Mouse (Mus musculus) embryonic facial prominence, embryonic 13.5 days (tissue): ENCODE data around the gene Cadps2. TPM values are rescaled to one million over a fixed set of nuclear protein-coding genes. Genes with fewer than 3 reads are reported as not detected.

ENCODE experiments used
- ATAC-seq: fragments of 200-750 bp; cut with Nextera tagmentation; 2 replicates; pipeline ENCODE4 v1.8.0; 2017; ENCODE audit warnings: low read depth; ENCODE audit not compliant: insufficient number of reproducible peaks, insufficient read depth, low FRiP score, low TSS enrichment
- H3K27ac ChIP-seq: fragments of 300-500 bp; sonication (generic); 2 replicates; pipeline ENCODE4 v1.5.1; 2015; ENCODE audit warnings: moderate library complexity, mild to moderate bottlenecking, inconsistent platforms
- H3K27me3 ChIP-seq: fragments of 300-500 bp; sonication (generic); 2 replicates; pipeline ENCODE4 v1.6.1; 2015; ENCODE audit warnings: mild to moderate bottlenecking, inconsistent platforms
- H3K36me3 ChIP-seq: fragments of 300-500 bp; sonication (generic); 2 replicates; pipeline ENCODE4 v1.6.1; 2015; ENCODE audit warnings: mild to moderate bottlenecking, inconsistent platforms
- H3K4me1 ChIP-seq: fragments of 300-500 bp; sonication (generic); 2 replicates; pipeline ENCODE4 v1.6.1; 2015; ENCODE audit warnings: inconsistent platforms
- H3K4me2 ChIP-seq: fragments of 300-500 bp; sonication (generic); 2 replicates; pipeline ENCODE4 v1.6.1; 2015; ENCODE audit warnings: moderate library complexity, mild to moderate bottlenecking, inconsistent platforms
- H3K4me3 ChIP-seq: fragments of 300-500 bp; sonication (generic); 2 replicates; pipeline ENCODE4 v1.5.1; 2015; ENCODE audit warnings: mild to moderate bottlenecking, inconsistent platforms
- H3K9ac ChIP-seq: fragments of 300-500 bp; sonication (generic); 2 replicates; pipeline ENCODE4 v1.6.1; 2015; ENCODE audit warnings: mild to moderate bottlenecking, inconsistent platforms
- H3K9me3 ChIP-seq: fragments of 300-500 bp; sonication (generic); 2 replicates; pipeline ENCODE4 v1.6.1; 2016; ENCODE audit warnings: inconsistent platforms
- WGBS: fragments of 180-500 bp; shearing (Covaris S2); methylation state at CpG from one replicate; pipeline ENCODE4 v1.1.7; 2015; ENCODE audit warnings: mixed read lengths; 5-methylcytosine and 5-hydroxymethylcytosine counted together
- polyA plus RNA-seq: library from polyadenylated mRNA; unstranded; fragments of >200 nt; fragmentation: Nextera tagmentation; extraction: Ambion mirVana; gene quantifications from 2 replicates; pipeline ENCODE4 v1.2.1, GENCODE M21; 2015

Cadps2 gene
- polyA plus RNA-seq, 1 experiment from 2014 or later, result 3.5 TPM

DNA sequence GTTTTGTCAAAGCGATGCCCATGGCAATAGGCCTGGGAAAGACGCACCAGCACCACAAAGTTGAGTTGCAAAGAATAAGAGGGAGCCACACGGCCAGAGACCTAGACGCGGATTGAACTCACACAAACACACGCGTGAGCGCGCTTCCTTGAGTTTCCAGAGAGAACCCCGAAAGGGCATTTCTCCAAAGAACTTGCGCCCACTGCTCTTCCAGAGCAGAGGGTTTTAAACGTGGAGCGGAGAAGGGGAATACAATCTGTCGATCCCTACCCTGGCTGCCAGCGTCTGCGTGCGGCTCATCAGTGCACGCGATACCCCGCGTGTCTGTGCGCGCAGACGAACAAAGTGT is 590.2 kb downstream of the Cadps2 start:
- H3K4me3 ChIP-seq, result peak overlapping the region; percentile 47
- peak overlapping the region; percentile 61; the same call in 1 of the 2 replicates for H3K9ac ChIP-seq
- H3K9me3 ChIP-seq, result no peaks in the 10 kb centered on the region
- peaks cover 90% of the 10 kb centered on the region for H3K27me3 ChIP-seq
- H3K4me1 ChIP-seq, result peaks cover 32% of the 10 kb centered on the region
- peak overlapping the region; percentile 79 for H3K4me2 ChIP-seq
- under 1% methylated on average over 24 of the region's 24 CpGs for WGBS
- H3K27ac ChIP-seq, result peak overlapping the region; percentile 71
- no peaks in the 10 kb centered on the region for H3K36me3 ChIP-seq
- ATAC-seq, result no peak

DNA sequence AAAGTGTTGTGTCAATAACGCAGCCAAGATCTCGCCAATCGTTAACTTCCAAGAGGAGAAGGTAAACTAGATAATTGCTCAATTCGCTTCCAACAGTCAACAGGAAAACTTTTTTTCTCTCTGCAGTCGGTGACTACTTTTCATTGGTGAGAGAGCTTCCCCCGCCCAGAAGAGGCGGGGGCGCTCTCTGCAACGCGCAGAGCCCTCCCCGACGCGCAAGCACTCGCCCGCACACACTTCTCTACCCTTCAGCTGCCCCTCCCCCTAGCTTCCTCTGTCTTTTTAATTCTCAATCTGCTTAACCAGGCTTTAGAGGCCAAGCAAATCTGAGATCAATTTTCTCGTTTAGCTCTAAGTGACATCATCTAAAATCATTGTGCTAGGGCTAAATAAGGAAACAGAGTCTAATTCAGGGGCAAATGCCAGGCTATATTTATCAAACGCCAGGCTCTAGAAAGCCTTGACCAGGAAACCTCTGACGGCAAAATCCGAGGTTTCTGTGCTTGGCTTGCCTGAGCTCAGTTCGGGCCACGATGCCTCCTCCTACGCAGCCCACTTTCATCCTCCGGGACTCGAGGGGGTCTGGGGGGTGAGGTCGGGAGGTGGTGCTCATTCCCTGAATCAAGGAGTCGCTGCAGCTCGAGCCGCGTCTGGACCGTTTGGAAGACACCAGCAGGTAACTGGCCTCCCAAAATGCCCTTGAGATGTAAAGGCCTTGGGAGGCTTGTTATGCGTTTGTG is 590.7 kb downstream of the Cadps2 start, which contains the start of gene Fezf1:
Gene Fezf1, minus strand, starts transcription at position 50 of the 740 bp plus-strand sequence.
- no peak for ATAC-seq
- Histone ChIP-seq H3K27ac (peak within 1 kb of the TSS; percentile 71), H3K4me3 (peak within 1 kb of the TSS; percentile 47), H3K4me1 (peaks cover 26% of the 10 kb centered on the region), H3K27me3 (peaks cover 90% of the 10 kb centered on the region), H3K9me3 (no peaks in the 10 kb centered on the region), H3K36me3 (no peaks in the 10 kb centered on the region), H3K9ac (peak within 1 kb of the TSS; percentile 61), H3K4me2 (peak within 1 kb of the TSS; percentile 79)
- under 1% methylated on average over 31 of the region's 31 CpGs for WGBS

DNA sequence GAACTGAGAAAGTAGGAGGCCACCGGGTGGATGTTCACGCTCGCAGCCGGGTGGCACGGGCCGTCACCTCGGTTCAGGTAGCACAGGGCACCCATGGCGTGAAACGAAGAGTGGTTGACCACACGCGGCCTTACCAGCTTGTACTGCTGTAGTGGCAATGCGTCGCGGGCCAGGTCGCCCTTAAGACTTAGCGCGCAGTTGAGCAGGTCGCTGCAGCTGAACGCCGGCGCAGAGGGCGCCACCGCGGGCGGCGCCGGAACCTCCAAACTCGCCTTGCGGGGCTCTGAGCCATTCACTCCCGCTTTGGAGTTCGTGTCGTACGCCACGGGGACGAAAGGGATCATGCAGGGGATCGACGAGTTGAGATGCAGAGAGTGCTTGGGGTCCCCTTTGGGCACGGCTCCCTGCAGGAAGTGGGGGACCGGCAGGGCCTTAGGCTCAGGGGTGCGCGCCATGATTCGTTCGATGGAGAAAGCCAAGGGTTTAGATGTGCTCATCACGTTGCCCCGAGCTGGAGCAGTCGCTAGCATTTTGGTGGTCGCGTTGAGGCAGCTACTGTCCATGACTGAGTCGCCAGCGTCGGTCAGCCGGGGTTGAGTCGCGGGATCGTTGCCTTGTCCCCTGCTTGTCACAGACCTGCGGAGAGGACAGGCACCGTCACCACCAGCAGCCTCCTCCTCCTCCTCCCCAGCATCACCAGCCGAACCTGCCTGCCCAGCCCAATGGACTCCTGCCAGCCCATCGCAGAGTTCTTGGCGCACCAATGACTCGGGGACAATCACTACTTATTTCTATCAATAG is 591.5 kb downstream of the Cadps2 start:
- WGBS, result under 1% methylated on average over 61 of the region's 61 CpGs
- peaks cover 90% of the 10 kb centered on the region for H3K27me3 ChIP-seq
- no peak for ATAC-seq
- H3K4me1 ChIP-seq, result peaks cover 26% of the 10 kb centered on the region
- peak overlapping the region; percentile 79 for H3K4me2 ChIP-seq
- H3K9me3 ChIP-seq, result no peaks in the 10 kb centered on the region
- H3K4me3 ChIP-seq, result peak overlapping the region; percentile 47
- peak overlapping the region; percentile 55 for H3K27ac ChIP-seq
- peak overlapping the region; percentile 61 for H3K9ac ChIP-seq
- H3K36me3 ChIP-seq, result no peaks in the 10 kb centered on the region

DNA sequence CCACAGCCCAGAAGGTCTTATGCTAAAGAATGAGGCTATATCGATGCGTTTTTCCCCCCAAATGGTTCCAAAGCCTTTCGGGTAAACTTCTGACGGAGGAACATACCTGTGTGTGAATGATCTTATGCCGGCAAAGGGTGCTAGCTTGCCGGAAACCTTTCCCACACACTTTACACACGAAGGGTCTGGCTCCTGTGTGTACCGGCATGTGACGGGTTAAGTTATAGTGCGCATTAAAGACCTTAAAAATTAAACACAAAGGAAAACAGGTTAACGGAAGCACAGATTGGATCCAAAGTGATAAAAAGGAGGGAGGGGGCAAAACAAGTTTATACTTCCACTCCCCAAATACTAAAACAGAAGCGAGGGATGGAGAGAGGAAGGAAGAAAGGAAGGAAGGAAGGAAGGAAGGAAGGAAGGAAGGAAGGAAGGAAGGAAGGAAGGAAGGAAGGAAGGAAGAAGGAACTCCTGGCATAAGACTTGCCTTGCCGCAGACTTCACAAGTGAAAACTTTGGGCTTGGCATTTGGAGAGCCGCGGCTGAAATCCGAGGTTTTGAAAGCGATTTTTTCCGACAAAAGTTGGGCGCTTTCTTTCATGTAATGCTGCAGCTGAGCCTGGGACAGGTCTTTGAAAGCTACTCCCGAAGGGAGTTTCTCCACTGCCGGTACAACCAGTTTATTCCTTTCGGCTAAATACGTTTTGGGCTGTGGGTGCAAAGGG is 592.3 kb downstream of the Cadps2 start:
- Histone ChIP-seq H3K4me2 (peak overlapping the region; percentile 79), H3K4me3 (peak overlapping the region; percentile 47), H3K27ac (peak overlapping the region; percentile 55), H3K36me3 (no peaks in the 10 kb centered on the region), H3K9ac (peak overlapping the region; percentile 61), H3K27me3 (peaks cover 90% of the 10 kb centered on the region), H3K9me3 (no peaks in the 10 kb centered on the region), H3K4me1 (peaks cover 26% of the 10 kb centered on the region)
- WGBS, result 1% methylated on average over 23 of the region's 23 CpGs
- ATAC-seq, result no peak

DNA sequence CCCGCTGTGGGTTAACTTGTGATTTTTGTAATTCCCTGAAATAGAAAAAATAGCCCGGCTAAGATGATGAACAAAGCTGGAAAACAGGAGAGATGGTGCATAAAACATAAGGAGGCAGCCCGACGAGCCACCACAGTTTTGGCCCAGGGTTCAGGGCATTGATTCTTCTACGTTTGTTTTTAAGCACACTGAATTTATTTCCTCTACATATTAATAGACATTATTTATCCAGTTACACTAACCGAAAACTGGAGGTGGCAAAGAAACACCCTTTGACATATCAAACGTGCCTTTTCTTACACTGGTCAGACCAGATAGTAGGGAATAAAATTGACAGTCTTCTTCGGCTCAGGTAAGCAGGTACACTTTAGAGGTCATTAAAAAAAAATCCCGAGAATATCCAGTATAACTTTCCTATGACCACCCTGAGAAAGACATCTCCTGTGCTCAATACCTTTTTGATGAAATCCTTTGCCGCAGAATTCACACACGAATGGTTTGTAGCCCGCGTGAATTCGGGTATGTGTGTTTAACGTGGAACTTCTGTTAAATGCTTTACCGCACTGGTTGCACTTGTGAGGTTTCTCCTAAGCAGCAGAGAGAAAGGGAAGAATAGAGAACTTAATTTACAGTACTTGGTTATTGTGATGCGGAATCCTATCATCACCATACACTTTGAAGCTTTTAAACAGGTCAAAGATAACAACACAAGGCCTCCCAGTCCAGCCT is 593.0 kb downstream of the Cadps2 start:
- no peaks in the 10 kb centered on the region for H3K9me3 ChIP-seq

DNA sequence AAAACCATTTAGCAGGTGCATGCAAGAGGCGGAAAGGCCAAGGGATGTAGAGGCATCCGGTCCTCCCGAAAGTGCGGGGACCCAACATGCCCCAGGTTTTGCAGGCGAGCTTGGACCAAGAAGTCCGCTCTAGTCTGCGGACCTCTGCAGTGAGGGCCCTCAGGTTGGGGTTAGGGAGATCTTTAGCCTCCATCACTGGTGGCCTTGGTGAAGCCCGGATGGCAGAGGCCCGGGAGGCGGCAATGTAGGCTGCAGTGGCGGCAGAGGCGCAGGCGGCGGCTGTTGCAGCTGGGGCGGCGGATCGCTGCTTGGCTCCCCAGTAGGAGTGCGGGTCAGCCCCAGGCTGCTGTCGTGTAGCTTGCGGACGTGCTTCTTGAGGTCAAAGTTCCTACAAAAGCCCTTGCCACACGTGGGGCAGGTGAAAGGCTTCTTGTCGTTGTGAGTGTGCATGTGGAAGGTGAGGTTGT is 593.6 kb downstream of the Cadps2 start:
- Histone ChIP-seq H3K27me3 (peaks cover 95% of the 10 kb centered on the region), H3K4me1 (peaks cover 26% of the 10 kb centered on the region), H3K9me3 (no peaks in the 10 kb centered on the region), H3K9ac (peak overlapping the region; percentile 47; the same call in 1 of the 2 replicates), H3K27ac (peak overlapping the region; percentile 34), H3K4me2 (no peak overlapping the region; the same call in 1 of the 2 replicates), H3K36me3 (no peaks in the 10 kb centered on the region), H3K4me3 (peak overlapping the region; percentile 47)
- ATAC-seq, result no peak
- 1% methylated on average over 23 of the region's 23 CpGs for WGBS

More for the DNA sequence above, 593.0 kb downstream of the Cadps2 start:
- Histone ChIP-seq H3K27ac (peak overlapping the region; percentile 34), H3K9ac (peak overlapping the region; percentile 61), H3K4me1 (peaks cover 26% of the 10 kb centered on the region), H3K4me2 (no peak overlapping the region), H3K36me3 (no peaks in the 10 kb centered on the region), H3K4me3 (peak overlapping the region; percentile 47), H3K27me3 (peaks cover 92% of the 10 kb centered on the region)
- 3% methylated on average over 17 of the region's 17 CpGs for WGBS
- ATAC-seq, result no peak

DNA sequence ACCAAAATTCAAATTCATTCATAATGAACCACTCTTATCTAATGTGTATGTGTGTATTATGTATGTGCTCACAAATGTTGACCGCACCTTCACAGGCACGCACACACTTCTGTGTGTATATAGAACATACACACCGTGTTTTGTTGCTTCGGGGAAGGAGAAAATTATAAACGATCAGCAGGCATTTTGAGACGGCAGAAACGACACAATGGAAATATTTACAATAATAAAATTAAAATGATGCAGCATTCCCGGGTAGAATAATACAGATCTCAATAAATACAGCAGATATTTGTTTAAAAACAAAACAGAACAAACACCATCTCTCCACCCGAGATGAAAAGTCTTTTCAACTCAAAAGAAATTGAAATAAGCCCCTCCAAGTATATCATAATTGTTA is 594.1 kb downstream of the Cadps2 start:
- Histone ChIP-seq H3K4me2 (no peak overlapping the region), H3K9ac (no peak overlapping the region), H3K9me3 (no peaks in the 10 kb centered on the region), H3K27ac (no peak overlapping the region), H3K4me3 (peak overlapping the region; percentile 47), H3K36me3 (no peaks in the 10 kb centered on the region), H3K4me1 (peaks cover 26% of the 10 kb centered on the region), H3K27me3 (peaks cover 93% of the 10 kb centered on the region)
- WGBS, result 19% methylated on average over 9 of the region's 9 CpGs
- ATAC-seq, result no peak

DNA sequence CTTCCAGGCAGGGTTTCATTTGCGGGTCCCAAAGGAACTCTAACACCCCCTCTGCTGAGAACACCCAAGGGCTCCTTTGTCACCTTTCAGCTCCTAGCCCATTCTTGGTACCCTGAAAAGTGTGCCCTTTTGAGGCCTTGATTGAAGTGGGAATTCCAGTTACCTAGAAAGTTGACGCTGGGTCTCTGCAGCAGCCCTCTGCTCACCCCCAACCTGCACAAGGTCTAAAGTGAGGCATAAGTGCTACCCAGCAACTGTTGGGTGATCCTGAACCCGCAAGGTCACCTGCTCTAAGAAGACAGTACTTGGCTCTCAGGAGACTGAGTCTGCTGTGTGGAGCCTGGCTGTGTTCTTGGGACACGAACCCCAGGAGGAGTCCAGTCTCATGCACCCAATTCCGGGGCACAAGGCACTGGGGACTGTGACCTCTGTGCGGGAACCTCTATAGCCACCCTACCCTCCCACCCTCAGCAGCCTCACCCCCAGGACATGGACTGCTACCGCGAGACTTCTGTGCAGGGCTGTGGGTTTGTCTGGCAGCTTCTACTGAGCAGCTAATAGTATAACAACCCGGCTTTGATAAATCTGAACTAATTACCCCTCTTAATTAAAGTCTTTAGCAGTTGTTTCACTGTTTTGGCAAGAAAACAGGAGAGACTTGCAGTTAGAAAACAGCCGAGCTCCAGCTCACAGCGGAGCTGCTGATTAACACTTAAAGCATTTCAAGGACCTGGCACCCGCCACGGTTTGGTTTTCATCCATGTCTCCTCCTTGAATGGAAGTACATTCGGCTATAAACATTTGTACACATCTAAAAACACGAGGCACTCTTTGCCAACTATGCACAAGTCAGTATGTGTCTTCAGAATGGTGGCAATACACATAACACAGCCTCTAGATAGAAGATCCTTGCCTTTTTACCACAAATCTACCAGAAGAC is 595.1 kb downstream of the Cadps2 start:
- peak; percentile 38; the same call in 1 of the 2 replicates for ATAC-seq
- Histone ChIP-seq H3K27ac (no peak overlapping the region), H3K4me2 (peak overlapping the region; percentile 3; the same call in 1 of the 2 replicates), H3K36me3 (no peaks in the 10 kb centered on the region), H3K27me3 (peaks cover 84% of the 10 kb centered on the region), H3K4me3 (no peak overlapping the region), H3K4me1 (peaks cover 19% of the 10 kb centered on the region), H3K9me3 (no peaks in the 10 kb centered on the region), H3K9ac (no peak overlapping the region)
- 3% methylated on average over 15 of the region's 15 CpGs for WGBS
